Mouse (Mus musculus) erythroblast, adult 5-6 weeks (primary cell): ENCODE measurements at regions not wholly inside any gene's neighbourhood (a gene's known extent, or its start where the extent isn't known, plus 50 kb on each side); places are given as distances from the start of the nearest gene placed in this dataset.

Experiments used
- ATAC-seq: replicated peaks from 2 replicates; pipeline ENCODE4 v1.8.0; 2016; ENCODE audit warnings: moderate number of reproducible peaks, mild to moderate bottlenecking, moderate TSS enrichment, inconsistent platforms; ENCODE audit not compliant: poor library complexity, low FRiP score, severe bottlenecking

DNA sequence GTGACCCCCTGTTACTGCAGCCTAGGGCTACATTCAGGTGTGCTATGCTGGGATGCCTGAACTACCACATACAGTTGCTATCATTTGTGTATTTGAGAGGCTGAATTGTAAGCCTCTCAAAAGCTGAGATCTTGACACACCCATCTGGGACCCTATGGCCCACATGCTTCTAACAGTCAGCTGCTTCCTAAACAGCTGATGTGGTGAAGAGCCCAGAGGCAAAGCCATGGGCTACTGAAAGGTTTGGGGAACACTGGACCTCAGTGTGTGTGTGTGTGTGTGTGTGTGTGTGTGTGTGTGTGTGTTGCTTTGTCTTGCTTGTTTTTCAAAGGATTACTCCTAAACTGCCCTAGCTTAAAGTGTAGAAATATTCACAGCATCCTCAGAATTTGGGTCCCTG is 75.0 kb downstream of the Lbh start:
- ATAC-seq = no peak

DNA sequence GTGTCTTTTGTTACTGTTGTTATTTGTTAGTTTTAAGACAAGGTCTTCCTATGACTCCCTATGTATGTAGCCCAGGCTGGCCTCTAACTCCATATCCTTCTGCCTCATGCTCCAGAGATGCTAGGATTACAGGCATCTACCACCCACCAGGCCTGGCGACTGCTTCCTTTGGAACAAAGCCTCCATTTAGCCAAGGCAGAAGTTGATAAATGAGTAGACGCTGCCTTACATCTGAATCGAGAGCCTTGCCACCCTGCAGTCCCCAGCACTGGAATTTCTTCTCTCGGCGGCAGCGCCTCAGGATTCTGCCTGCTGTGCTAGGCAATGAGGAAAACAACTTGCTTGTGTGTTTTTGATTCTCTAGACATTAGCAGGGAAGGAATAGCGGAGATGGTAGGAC is 75.5 kb downstream of the Lbh start:
- ATAC-seq = no peak

DNA sequence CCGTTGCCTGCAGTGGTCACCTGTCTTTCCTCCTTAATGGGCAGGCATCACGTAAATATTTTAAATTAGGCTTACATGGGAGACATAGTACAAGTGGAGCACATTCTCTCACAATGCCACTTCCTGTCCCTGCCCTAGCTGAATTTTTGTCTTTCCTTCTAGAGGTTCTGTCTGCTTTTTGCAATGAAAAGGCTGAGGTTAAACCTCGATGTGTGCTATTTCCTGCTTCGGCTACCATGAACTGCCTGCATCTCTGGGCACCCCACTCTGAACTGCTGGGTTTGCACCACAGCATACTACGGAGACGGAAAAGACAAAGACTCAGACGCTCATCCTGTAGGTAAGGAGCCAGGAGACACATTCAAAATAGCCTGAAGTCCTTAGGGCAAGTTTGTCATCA is 78.4 kb downstream of the Lbh start:
- ATAC-seq = no peak

DNA sequence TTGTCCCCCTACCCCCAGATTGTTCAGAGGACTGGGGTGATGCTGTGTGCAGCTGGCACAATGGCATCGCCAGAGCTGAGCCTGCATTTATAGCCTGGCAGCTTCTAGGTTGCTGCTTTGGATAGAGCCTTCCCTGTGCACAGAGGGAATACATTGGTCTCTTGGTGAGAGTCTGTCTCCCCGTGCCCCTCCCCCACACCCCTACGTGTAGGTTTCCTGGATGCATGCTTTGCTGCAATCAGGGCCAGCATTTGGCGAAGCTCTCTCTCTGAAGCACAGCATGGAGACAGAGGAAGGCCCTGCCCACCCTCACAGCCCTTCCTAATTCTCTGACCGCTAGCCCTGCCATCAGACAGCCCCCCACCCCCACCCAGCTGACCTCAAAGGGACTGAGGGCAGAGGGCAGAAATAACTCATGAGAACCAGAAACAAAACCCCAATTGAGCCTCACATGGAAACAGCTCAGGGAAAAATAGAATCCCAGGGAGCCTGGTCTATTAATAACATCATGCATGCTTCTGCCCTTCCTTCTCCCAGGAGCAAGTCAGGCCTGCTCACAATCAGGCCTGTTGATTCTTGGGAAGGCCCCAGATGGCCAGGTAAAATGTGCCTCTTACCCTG is 79.3 kb downstream of the Lbh start:
- ATAC-seq = no peak

DNA sequence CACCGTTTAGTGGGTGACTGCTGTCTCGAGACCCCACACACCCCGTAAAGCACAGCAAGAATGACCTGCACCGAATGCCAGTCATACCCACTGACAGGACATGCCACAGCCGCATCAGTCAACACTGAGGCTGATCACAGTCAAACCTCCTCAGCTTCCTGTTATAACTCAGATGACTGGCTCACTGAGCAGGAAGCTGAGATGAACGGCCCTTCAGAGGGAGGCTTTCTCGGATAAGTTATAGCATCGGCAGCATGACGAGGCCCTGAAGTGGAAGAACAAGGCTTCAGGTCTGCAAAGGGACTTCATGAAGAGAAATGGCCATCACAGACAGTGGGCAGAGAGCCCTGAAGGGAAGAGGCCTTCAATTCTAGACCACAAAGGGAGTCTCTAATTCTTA is 87.0 kb downstream of the Lbh start:
- no peak for ATAC-seq

DNA sequence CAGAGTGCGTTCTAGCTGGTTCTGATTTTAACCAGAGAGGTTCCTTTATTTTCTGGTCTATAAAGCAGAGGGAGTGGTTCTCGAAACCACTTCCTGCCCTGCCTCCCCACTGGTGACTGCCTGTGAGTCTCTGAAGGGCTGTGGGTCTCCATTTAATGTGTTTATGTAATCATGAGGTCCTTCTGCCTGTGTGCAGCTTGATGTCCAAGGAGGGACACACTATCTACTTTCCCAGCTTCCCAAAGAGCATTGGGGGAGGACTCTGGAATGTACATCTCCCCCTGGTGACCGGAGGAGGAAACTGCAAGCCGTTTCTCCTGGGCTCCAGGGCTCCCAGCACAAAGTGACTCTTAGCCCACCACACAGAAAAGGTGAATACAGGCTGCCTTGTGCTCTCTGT is 90.8 kb downstream of the Lbh start:
- peak; percentile 69; the same call in 1 of the 2 replicates for ATAC-seq

DNA sequence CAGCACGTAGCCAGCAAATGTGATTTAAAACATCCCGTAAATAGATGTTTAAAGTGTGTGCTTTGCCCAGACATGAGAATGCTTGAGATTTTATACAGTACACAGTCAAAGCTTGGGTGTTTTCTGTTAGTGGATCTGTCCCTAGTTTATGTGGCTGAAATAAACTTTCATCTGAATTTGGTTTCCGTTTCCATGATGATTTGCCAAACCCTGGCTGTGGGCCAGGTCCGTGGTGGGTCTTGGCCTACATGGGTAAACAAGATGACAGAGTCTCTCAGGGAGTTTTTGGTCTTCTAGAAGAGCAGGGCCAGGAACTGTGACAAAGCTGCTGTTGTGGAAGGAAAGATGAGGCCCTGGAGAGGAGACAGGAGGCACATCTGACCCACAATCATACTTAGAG is 91.9 kb downstream of the Lbh start:
- no peak for ATAC-seq

DNA sequence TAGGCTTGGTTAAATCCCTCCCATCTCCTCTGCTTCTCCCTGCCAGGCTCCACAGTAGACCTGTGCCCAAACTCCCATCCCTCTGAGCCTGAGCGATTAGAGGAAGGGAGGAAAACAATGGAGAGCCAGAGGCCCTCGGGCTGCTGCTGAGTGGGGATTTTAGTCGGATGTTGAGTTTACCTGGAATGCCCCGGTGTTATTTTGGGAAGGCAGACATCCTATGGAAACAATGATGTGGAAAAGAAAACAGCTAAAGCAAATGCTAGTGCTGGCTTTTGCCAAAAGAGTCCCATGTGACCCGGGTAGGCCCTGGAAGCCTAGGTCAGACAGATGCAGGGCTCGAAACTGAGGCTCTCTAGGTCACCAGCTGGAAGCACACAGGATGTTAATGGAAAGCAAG is 94.3 kb downstream of the Lbh start:
- no peak for ATAC-seq

DNA sequence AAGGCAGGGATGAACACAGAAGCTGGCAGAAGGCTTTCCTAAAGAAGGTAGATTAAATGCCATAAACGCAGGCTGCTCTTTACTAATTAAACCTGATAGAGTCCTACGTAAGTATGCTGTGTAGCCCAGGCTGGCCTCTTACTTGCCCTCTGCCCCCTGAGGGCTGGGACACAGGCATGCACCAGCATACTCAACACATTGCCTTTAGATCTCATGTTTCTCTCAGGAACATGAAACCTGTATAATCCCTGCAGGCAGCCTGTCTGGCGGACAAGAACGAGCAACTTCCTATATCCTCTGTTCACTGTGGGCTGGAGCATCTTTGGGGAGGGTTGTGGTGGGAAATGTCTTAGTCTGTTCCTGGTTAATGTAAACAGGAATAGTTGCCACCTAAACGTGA is 94.8 kb upstream of the Lclat1 start:
- ATAC-seq = no peak

DNA sequence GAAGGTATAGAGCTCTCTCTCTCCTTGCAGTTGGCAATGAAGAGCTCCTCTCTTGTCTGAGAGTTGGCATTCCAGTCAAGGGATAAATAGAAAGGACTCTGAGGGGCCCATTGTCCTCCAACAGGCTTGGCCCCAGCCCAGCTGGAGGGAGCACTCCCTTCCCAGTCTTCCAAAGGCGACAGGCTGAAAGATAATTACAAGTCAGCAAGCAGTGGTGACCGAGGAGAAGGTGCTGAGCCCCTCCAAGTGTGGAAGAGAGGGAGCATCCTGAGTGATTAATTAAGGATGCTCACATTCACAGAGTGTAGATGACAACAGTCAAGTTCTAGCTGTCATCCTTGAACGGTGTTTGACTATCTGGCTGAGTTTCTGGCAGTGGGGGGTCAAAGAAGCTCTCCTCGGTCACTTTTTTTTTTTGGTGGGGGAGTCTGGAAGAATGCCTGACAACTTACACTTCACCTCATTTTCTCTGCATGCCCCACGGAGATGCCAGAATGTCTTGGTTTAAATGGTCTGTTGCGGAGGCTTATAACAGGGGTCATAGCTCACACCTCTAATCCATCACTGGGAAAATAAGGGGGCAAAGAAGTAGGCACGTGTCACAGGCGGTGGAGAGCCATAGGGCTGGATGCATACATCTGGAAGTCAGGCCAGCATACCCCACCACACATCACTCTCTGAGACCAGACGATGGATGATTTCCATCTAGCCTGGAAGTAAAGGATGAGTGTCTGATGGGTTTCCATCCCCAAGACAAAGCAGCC is 93.5 kb upstream of the Lclat1 start:
- no peak for ATAC-seq

DNA sequence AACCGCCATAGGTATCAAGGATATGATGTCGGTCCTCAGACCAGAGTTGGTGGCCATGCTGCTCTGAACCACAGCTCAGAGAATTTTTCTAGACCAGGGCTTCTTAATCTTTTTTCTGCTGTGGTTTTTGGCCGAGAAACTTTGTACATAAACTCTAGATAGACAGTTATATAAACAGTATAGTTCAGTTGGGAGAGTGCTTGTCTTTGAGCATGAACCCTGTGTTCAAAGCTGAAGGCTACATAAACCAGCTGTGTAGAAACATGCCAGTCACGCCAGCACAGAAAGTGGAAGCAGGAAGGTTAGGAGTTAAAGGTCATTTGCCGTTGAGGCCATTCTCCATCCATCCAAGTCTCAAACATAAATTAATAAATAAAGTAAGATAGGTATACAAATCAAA is 90.6 kb upstream of the Lclat1 start:
- no peak for ATAC-seq

DNA sequence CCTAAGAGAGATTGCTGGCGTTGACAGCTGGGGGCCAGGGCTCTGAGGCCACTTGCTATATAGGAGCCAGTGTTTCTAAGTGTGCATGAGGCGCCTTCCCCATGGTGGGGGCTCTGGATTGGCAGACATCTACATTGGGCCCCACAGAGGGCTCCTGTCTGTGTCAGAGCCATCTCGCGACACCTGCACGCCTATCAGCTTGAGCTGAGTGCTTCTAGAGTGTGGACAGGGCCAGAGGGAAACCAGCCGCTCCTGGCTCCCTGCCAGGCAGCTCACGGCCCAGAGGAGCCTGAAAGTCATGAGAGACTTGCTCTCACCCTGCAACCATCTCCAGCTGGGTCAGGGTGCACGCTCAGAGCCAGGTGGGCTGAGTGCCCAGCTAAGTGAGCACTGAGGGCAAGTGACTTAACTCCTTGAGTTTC is 85.1 kb upstream of the Lclat1 start:
- no peak for ATAC-seq

DNA sequence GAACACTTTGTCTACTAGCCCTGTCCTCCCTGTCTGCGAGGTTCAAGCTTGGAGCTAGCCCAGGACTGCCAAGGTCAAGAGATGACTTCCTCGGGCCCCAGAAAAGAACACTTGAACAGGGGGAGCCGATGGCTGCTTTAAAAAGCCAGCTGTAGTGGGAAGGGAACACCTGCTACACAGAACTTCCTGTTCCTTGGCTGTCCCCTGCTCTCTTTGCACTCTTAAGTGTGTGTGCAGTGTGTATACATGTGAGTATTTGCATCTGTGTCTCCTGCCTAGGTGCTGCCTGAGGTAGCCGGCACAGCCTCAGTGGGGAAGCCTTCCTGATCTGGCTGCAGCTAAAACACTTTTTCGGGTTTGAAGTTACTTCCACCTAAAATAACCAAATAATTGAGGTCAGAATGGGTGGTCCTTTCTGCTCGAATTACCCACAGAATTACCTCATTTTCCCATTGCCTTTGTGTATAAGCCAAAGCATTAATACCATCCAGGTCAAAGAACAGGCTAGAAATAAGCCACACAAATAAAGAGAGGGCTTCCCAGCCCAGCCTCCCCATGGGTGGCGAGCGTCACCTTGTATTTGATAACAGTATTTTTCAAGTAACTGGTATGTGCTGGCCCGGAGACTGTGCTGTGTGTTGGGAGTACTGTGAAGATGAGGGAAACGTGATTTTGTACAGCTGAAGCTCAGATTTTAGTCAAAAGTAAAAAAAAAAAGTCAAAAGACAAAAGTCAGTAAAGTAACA is 84.2 kb upstream of the Lclat1 start:
- no peak for ATAC-seq

DNA sequence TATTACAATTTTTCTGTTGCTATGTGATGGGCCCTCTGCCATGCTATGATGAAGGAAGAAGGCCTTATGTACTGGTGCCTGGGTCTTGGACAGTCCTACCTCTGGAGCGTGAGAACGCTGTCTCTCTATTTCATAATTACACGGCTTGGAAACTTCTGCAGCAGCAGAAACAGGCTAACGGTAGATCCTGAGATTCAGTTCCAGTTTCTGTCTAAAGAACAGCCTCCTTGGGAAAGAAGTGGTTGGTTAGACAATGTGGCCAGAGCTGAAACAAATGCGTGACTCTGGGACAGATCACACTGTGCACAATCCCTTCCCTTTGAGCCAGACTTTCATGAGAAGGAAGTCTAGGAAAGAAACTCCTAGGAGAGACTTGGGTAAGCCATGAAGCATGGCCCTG is 80.7 kb upstream of the Lclat1 start:
- no peak for ATAC-seq

DNA sequence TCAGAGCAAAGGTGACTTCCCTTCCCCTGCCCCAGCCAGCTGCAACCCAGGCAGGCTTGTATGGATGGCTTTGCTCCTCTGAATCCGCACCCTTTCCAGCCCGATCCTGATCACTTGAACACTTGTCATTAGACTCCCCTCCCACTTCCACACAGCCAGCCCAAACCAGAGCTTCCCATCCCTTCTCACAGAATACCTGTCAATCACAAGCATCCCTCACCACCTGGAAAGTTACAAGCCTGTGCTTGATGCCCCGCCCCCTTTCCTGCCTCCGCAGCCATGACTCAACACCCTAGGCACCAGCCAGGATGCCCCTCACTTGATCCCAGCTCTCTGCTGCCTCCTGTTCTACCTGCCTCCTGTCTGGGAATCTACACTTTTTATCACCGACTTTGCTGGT is 76.0 kb upstream of the Lclat1 start:
- ATAC-seq = no peak

DNA sequence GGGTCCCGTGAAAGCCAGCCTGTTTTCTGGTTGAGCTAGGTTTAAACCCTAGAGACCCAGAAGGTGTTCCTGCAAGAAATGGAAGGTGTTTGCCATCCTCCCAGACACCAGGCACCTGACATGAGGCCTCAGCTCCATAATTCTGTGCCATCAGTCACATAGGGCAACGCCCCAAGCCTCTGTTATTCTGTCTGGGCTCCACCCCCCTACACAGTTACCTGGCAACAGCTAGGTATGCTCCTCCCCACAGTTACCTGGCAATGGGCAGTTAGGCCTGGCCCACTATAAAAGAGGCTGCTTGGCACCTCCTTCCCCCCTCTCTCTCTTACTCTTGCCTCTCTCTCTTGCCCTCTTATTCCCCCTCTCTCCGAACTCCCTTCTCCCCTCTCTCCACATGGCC is 75.5 kb upstream of the Lclat1 start:
- ATAC-seq = no peak

DNA sequence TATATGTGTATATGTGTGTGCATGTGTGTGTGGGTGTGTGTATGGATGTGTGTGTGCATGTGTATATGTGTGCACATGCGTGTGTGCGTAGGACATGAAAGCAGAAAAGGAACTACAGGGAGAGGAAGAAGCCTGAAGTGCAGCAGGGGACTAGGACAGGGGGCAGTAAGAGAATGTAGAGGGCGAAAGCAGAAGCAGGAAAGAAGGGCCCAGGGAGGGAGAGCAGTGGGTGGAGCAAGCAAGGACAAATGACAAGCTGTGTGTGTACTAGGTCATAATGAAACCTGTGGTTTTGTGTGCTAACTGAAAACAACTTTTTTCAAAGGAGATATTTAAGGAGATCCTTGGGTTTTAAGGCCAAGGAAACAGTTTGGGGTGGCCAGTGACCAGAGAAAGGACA is 73.4 kb upstream of the Lclat1 start:
- no peak for ATAC-seq

DNA sequence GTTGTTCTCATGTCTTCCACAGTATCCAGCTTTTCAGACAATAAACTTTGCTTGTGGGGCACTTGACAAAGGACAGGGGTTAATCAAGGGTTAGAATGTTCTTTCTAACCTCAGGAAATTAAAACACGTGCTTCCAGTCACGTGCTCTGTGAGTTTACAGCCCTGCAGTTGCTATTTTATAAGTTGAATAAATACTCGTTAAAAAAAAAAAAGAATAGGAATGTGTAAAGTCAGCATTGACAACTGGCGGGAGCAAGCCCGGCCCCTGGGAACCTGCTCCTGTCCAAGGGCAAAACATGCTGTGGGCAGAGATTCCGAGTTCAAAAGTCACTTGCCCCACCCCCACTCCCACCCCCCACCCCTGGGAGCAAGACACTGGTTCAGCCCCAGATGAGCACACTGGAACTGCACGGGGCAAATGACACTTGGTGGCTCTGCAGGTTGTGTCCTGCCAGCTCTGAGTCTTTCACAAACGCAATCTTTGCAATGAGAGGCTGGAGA is 72.8 kb upstream of the Lclat1 start:
- no peak for ATAC-seq

DNA sequence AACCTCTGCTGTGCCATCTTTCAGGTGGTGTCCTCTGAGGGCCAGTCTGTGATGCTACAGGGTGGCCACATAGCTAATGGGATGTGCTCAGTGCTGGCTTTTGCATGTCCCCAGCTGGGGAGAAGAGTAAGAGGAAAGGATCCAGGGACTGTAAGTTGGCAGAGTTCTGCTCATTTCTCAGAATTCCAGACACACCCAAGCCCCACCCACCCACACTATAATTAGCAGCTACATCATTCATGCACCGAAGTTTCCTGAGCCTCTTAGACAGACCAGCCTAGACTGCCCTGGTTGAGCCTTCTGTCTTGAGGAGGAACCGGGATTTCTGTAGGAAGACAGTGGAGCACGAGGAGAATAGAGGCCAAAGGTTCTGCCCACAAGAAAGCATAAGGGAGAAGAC is 70.9 kb upstream of the Lclat1 start:
- no peak for ATAC-seq

DNA sequence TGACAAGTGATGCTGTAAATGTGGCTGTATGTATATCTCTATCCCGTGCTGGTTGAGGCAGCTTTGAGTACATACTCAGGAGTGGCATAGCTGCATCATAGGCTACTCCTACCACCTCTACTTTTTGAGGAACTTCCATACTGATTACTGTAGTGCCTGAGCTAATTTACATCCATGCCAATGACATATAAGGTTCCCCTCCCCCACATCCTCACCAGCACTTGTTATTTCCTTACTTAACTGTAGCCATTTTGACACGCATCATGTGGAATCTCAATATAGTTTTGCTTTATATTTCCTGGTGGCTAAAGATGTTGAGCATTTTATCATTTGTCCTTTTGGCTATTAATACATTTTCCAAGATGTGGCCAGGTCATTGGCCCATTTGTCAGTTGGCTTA is 69.2 kb upstream of the Lclat1 start:
- ATAC-seq = no peak

DNA sequence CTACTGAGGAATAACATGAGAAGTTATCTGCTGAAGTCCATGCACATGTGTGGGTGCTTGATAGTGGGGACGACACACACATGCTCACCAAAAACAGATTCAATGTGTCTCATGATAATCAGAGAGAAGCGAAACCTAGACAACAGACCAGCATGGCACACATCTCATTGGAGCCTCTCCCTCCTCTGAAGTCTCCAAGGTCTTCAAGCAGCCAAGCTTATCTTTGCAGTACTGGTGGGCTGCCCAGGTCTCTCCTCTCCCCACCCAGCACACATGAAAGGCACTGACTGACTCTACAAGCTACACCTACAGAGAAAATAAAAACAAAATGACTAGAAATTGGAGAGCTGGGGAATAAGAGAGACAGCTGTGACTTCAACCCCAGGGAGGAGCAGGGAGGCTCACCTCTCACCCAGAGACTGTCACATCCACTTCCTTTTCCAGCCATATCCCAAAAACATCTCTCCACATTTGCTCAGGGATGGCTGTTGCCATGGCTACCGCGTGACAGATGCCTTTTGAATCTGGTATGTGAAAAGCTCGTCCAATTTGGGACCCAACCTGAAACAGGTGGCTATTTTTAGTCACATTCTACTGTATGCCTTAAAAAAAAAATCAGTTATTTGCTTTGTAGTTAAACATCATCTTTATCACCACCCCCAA is 62.7 kb upstream of the Lclat1 start:
- ATAC-seq = no peak
